Mouse (Mus musculus): ENCODE measurements around the gene Klf2.

DNA sequence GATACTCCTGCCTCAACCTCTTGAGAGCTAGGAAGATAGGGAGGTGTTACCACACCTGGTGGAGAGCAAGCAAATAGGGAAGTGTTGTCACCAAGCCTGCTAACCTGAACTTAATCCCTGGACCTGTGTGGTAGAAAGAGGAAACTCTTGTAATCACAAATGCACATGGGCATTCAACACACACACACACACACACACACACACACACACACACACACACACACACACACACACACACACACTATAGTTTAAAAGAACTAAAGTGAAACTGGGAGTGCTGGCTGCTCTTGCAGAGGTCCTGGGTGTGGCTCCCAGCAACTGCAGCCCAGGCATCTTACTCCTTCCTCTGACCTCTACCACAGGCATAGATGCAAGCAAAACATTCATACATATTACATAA, 41.3 kb downstream of the Klf2 start:
- no peak for TF ChIP-seq CTCF (IDR thresholded peaks at IDR 0.05; ENCODE audit: low read depth, low read length)
- TF ChIP-seq EP300 (IDR thresholded peaks at IDR 0.05; ENCODE audit: insufficient read depth, low read depth, low read length): no peak
- TF ChIP-seq POLR2A (IDR thresholded peaks at IDR 0.05; ENCODE audit: insufficient read depth, low read length): no peak

Measured in ES-Bruce4 (cell line).